Mouse (Mus musculus): ENCODE results near the gene Uts2r.

- TF ChIP-seq CTCF (IDR thresholded peaks at IDR 0.05; ENCODE audit: extremely low read depth, insufficient read depth, insufficient read length, insufficient replicate concordance): no peak
- TF ChIP-seq POLR2A (IDR thresholded peaks at IDR 0.05; ENCODE audit: low read depth, low read length): no peak
Measured at GRCm38 (mm10) chr11:121137682-121138081, 22.4 kb upstream of the Uts2r start.

All from spleen, adult 2 months (tissue).